Mouse (Mus musculus) bone marrow, adult 2 months (tissue): ENCODE measurements around the gene Mms19.

Experiments used
- CTCF ChIP-seq: fragments of 200-500 bp; IDR thresholded peaks from 2 replicates; pipeline ENCODE4 v1.5.1; 2011; ENCODE audit warnings: low read length, control low read depth; ENCODE audit not compliant: control insufficient read depth, insufficient read depth
- POLR2A ChIP-seq: fragments of 200-500 bp; IDR thresholded peaks from 2 replicates; pipeline ENCODE4 v1.6.1; 2011; ENCODE audit warnings: low read depth, mild to moderate bottlenecking, control low read depth, low read length, borderline replicate concordance; ENCODE audit not compliant: control insufficient read depth

GRCm38 (mm10) chr19:42019011-42019522 is 38.1 kb upstream of the Mms19 start:
- TF ChIP-seq CTCF, result no peak
- TF ChIP-seq POLR2A, result no peak
